Mouse (Mus musculus) stomach, embryonic 16.5 days (tissue): Measurements from ENCODE around the gene Fpr3. TPM values are rescaled to one million over a fixed set of nuclear protein-coding genes. Genes with fewer than 3 reads are reported as not detected.
"Not testable (repeated sequence)": the region's sequence is repeated elsewhere in the genome, so short reads cannot be mapped to it uniquely, and the experiment has no call there.

Experiments used
- ATAC-seq: fragments of 200-750 bp; cut with Nextera tagmentation; 2 replicates; pipeline ENCODE4 v1.8.0; 2017; ENCODE audit warnings: moderate number of reproducible peaks, moderate TSS enrichment; ENCODE audit not compliant: insufficient read depth, low FRiP score
- H3K27ac ChIP-seq: fragments of 300-500 bp; sonication (generic); 2 replicates; pipeline ENCODE4 v1.5.1; 2014; ENCODE audit warnings: low read length
- H3K27me3 ChIP-seq: fragments of 300-500 bp; sonication (generic); 2 replicates; pipeline ENCODE4 v1.6.1; 2014; ENCODE audit warnings: low read length, control low read depth, mixed read lengths; ENCODE audit not compliant: control insufficient read depth, insufficient read depth
- H3K36me3 ChIP-seq: fragments of 300-500 bp; sonication (generic); 2 replicates; pipeline ENCODE4 v1.6.1; 2014; ENCODE audit warnings: low read length; ENCODE audit not compliant: control insufficient read depth, insufficient read depth
- H3K4me1 ChIP-seq: fragments of 300-500 bp; sonication (generic); 2 replicates; pipeline ENCODE4 v1.6.1; 2014; ENCODE audit warnings: low read length, control low read depth, mixed read lengths; ENCODE audit not compliant: control insufficient read depth, insufficient read depth
- H3K4me2 ChIP-seq: fragments of 300-500 bp; sonication (generic); 2 replicates; pipeline ENCODE4 v1.6.1; 2014; ENCODE audit warnings: low read depth, low read length, mixed read lengths
- H3K4me3 ChIP-seq: fragments of 300-500 bp; sonication (generic); replicated peaks from 2 replicates; pipeline ENCODE4 v1.5.1; 2014; ENCODE audit warnings: mild to moderate bottlenecking, low read length
- H3K9ac ChIP-seq: fragments of 300-500 bp; sonication (generic); 2 replicates; pipeline ENCODE4 v1.6.1; 2014; ENCODE audit warnings: low read length
- H3K9me3 ChIP-seq: fragments of 300-500 bp; sonication (generic); replicated peaks from 2 replicates; pipeline ENCODE4 v1.6.1; 2016; ENCODE audit warnings: low read length, control low read depth; ENCODE audit not compliant: control insufficient read depth
- WGBS: fragments of 180-500 bp; shearing (Covaris S2); extraction: QIAGEN DNeasy Blood & Tissue Kit; methylation state at CpG from one replicate; pipeline ENCODE4 v1.1.7; 2014; 5-methylcytosine and 5-hydroxymethylcytosine counted together
- polyA plus RNA-seq: library from polyadenylated mRNA; unstranded; fragments of >200 nt; fragmentation: Nextera tagmentation; extraction: Ambion mirVana; gene quantifications from 2 replicates; pipeline ENCODE4 v1.2.1, GENCODE M21; 2015

The Fpr3 gene
- polyA plus RNA-seq, 1 experiment from 2014 or later = not detected

GRCm38 (mm10) chr17:17909636-17910421, 22.2 kb downstream of the Fpr3 start:
- peak overlapping the region; percentile 72 for H3K9ac ChIP-seq
- no peaks in the 10 kb centered on the region for H3K27me3 ChIP-seq
- peak overlapping the region; percentile 57 for H3K4me3 ChIP-seq
- no peaks in the 10 kb centered on the region for H3K36me3 ChIP-seq
- H3K4me1 ChIP-seq = no peaks in the 10 kb centered on the region; the same call in 1 of the 2 replicates
- H3K9me3 ChIP-seq = no peaks in the 10 kb centered on the region
- H3K4me2 ChIP-seq = peak overlapping the region; percentile 67
- no peak overlapping the region for H3K27ac ChIP-seq
- whole genome bisulfite sequencing = 15% methylated on average over 51 of the region's 51 CpGs
- peak; percentile 99 for ATAC-seq

DNA sequence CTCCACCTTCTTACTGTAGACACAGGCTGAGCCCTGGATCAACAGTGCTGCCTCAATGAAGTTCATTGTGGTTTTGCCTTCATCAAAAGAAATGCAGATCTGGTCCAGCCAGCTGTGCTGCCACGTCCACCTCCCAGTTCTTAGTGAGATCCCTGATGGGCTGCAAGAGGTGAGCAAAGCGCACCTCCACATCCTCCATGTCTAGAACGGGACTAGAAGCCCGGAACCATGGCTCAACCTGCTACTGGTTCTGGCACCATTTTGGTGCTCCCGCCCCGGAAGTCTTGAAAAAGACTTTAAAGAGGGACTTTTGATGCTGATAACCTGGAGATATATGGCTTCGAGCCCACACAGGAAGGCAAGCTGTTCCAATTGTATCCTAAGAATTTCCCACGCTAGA, 25.0 kb downstream of the Fpr3 start:
- WGBS = 89% methylated on average over 8 of the region's 8 CpGs
- not testable (repeated sequence) for H3K27me3 ChIP-seq, H3K9ac ChIP-seq, H3K36me3 ChIP-seq, H3K4me1 ChIP-seq, H3K27ac ChIP-seq, ATAC-seq, H3K4me3 ChIP-seq, H3K4me2 ChIP-seq, H3K9me3 ChIP-seq

DNA sequence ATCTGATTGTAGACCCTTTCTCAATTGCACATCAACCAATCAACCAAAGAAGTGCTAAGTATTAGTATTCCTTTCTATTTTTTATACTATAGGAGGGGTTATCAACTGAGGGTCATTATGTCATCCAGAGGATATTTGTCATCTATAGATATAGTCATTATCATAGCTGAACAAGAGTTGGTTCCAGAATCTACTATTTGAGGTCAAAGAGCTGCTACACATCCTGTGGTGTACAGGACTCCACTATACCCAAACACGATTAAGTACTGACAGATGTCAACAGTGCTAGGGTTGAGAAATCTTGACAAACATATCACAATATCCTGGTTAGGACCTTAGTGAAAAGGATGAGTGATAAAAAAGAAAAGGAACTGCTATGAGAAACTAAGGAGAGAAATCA, 29.7 kb downstream of the Fpr3 start:
- no peak overlapping the region for H3K4me3 ChIP-seq
- no peak overlapping the region for H3K9ac ChIP-seq
- ATAC-seq = no peak
- H3K4me2 ChIP-seq = no peak overlapping the region
- H3K36me3 ChIP-seq = no peaks in the 10 kb centered on the region
- WGBS = 90% methylated on average over 1 of the region's 1 CpGs
- no peaks in the 10 kb centered on the region for H3K4me1 ChIP-seq
- no peak overlapping the region for H3K27ac ChIP-seq
- no peaks in the 10 kb centered on the region for H3K27me3 ChIP-seq
- H3K9me3 ChIP-seq = no peaks in the 10 kb centered on the region

DNA sequence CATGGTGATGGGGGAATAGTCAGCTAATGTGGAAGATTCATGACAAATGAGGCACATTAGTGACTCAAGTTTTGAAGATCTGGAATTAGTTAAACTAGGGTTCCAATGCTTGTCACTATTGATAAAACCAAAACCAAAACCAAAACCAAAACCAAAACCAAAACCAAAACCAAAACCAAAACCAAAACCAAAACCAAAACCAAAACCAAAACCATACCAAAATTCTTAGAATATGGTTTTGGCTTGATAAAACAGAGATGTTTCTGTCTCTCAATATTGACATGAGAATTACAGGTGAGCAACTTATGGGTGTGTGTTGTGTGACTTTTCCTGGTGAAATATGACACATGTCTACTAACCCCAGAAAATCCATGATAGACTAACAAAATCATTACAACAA, 30.1 kb downstream of the Fpr3 start:
- no peaks in the 10 kb centered on the region for H3K9me3 ChIP-seq
- H3K27me3 ChIP-seq = no peaks in the 10 kb centered on the region
- no peak for ATAC-seq
- H3K4me1 ChIP-seq = no peaks in the 10 kb centered on the region
- no peak overlapping the region for H3K9ac ChIP-seq
- no peak overlapping the region for H3K4me3 ChIP-seq
- H3K27ac ChIP-seq = no peak overlapping the region
- H3K36me3 ChIP-seq = no peaks in the 10 kb centered on the region
- H3K4me2 ChIP-seq = no peak overlapping the region

DNA sequence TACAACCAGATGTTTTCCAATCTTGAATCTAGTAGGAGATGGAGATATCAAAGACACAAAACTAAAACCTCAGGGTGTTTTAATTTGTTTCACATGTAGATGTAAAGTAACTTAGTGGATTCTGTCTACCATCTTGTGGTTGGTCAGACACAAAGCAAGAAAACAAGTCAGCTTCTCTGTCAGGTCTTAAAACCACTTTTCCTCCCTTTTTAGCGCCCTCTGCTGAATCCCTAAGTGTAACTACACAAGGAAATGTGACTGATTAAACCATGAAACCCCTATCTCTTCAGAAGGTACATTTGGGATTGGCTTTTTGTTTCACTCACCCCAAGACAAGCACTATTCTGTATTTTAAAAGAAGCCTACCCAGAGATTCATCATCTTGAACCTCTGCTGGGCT, 85.8 kb downstream of the Fpr3 start:
- no peak for ATAC-seq
- WGBS = 35% methylated on average over 1 of the region's 1 CpGs
- H3K4me1 ChIP-seq = no peaks in the 10 kb centered on the region

DNA sequence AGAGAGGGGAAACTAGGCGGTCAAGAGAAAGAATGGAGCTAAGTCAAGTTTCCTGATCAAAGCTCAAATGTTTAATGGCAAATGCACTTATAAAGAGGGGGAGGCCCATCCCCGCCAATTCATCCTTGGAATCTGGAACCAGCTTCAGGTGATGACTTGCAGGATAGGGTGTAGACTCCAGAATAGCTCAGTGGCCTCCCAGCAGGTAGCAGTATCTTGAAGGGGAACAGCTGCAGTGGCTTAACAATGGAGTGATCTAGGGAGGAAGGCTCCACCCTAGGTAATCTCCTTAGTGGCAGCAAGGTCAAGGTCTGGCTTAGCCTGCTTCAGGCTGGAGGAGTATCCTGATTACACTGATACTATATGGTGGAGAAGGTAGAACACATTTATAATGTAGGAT, 93.6 kb downstream of the Fpr3 start:
- H3K4me3 ChIP-seq, H3K27ac ChIP-seq, H3K4me1 ChIP-seq, ATAC-seq, H3K9ac ChIP-seq, H3K27me3 ChIP-seq, H3K4me2 ChIP-seq, H3K9me3 ChIP-seq, H3K36me3 ChIP-seq: not testable (repeated sequence)
- WGBS = 74% methylated on average over 2 of the region's 2 CpGs

More for the DNA sequence above, 85.8 kb downstream of the Fpr3 start:
- no peak overlapping the region for H3K27ac ChIP-seq
- H3K9me3 ChIP-seq = no peaks in the 10 kb centered on the region
- no peak overlapping the region for H3K9ac ChIP-seq
- no peak overlapping the region for H3K4me3 ChIP-seq
- no peak overlapping the region for H3K4me2 ChIP-seq
- no peaks in the 10 kb centered on the region for H3K36me3 ChIP-seq
- H3K27me3 ChIP-seq = no peaks in the 10 kb centered on the region

- Histone ChIP-seq H3K4me3 (no peak overlapping the region), H3K9me3 (no peaks in the 10 kb centered on the region), H3K9ac (no peak overlapping the region), H3K4me2 (no peak overlapping the region), H3K27ac (no peak overlapping the region), H3K27me3 (no peaks in the 10 kb centered on the region), H3K36me3 (no peaks in the 10 kb centered on the region), H3K4me1 (no peaks in the 10 kb centered on the region)
- 84% methylated on average over 1 of the region's 1 CpGs for WGBS
- ATAC-seq = no peak
Observed at GRCm38 (mm10) chr17:18004752-18005151, 117.1 kb downstream of the Fpr3 start.

Other genes starting within 250 kb of the Fpr3 start
- gene Vmn2r90, start 184.1 kb upstream of the Fpr3 start, polyA plus RNA-seq = not detected in 2 replicates
- gene Spaca6, start 60.7 kb upstream of the Fpr3 start, polyA plus RNA-seq = 27.5 and 29.8 TPM in 2 replicates
- 0.88 and 0.94 TPM in 2 replicates for gene Has1, start 32.6 kb upstream of the Fpr3 start, polyA plus RNA-seq
- 2.0 and 2.8 TPM in 2 replicates for gene Fpr1, start 3.9 kb upstream of the Fpr3 start, polyA plus RNA-seq
- gene Fpr2, start within 50 bp of the Fpr3 start, polyA plus RNA-seq = 1.1 and 2.2 TPM in 2 replicates
- not detected in 2 replicates for gene Fpr-rs4, start 133.9 kb downstream of the Fpr3 start, polyA plus RNA-seq
- not detected in 2 replicates for gene Vmn2r124, start 161.6 kb downstream of the Fpr3 start, polyA plus RNA-seq
- not detected in 2 replicates for gene Vmn2r91, start 197.2 kb downstream of the Fpr3 start, polyA plus RNA-seq